Comparison of ENCODE assay signal across 8 mouse cellular contexts in genomic region chr19:8713997-8714652, GRCm38 (mm10). TPM values are rescaled to one million over a fixed set of nuclear protein-coding genes. Genes with fewer than 3 reads are reported as not detected.
DNase-seq lines count a peak whose midpoint lies in the region; ATAC-seq lines count a peak whose summit lies in the region.

No protein-coding gene starts in this region.

- H3K27me3 ChIP-seq in heart, embryonic 14.5 days (ENCODE audit: control insufficient read depth, insufficient read depth, low read length) = no peaks in the 10 kb centered on the region
- H3K27me3 ChIP-seq in hindbrain, embryonic 12.5 days = no peaks in the 10 kb centered on the region
- no peaks in the 10 kb centered on the region for H3K27me3 ChIP-seq in midbrain, embryonic 11.5 days (ENCODE audit: control insufficient read depth, insufficient read depth, low read length)

- peak overlapping the region; percentile 91 for H3K9ac ChIP-seq in heart, embryonic 14.5 days (ENCODE audit: low read length)
- peak overlapping the region; percentile 86 for H3K9ac ChIP-seq in hindbrain, embryonic 12.5 days
- H3K9ac ChIP-seq in midbrain, embryonic 11.5 days (ENCODE audit: low read length) = peak overlapping the region; percentile 93

- peak overlapping the region; percentile 81 for H3K4me2 ChIP-seq in heart, embryonic 14.5 days (ENCODE audit: low read length)
- H3K4me2 ChIP-seq in hindbrain, embryonic 12.5 days (replicated peaks) = peak overlapping the region; percentile 54
- H3K4me2 ChIP-seq in midbrain, embryonic 11.5 days = peak overlapping the region; percentile 73

- H3K9me3 ChIP-seq in heart, embryonic 14.5 days (ENCODE audit: control insufficient read depth, low read length) = no peaks in the 10 kb centered on the region
- no peaks in the 10 kb centered on the region for H3K9me3 ChIP-seq in hindbrain, embryonic 12.5 days (replicated peaks)
- no peaks in the 10 kb centered on the region for H3K9me3 ChIP-seq in midbrain, embryonic 11.5 days (ENCODE audit: control insufficient read depth, low read length)

- peak overlapping the region; percentile 89 to 96 for H3K27ac ChIP-seq in heart, embryonic 14.5 days (replicated peaks in 1 of 2; ENCODE audit: control insufficient read depth in 1 of 2, insufficient read depth in 1 of 2, low read depth in 2 of 2, low read length in 2 of 2)
- H3K27ac ChIP-seq in hindbrain, embryonic 12.5 days = peak overlapping the region; percentile 90
- peak overlapping the region; percentile 77 for H3K27ac ChIP-seq in midbrain, embryonic 11.5 days (ENCODE audit: low read depth, low read length)

- H3K36me3 ChIP-seq in heart, embryonic 14.5 days (ENCODE audit: control insufficient read depth, insufficient read depth, low read length) = peaks cover 34% of the 10 kb centered on the region
- H3K36me3 ChIP-seq in hindbrain, embryonic 12.5 days = peaks cover 21% of the 10 kb centered on the region
- peaks cover 10% of the 10 kb centered on the region; the same call in 1 of the 2 replicates for H3K36me3 ChIP-seq in midbrain, embryonic 11.5 days (ENCODE audit: control insufficient read depth, insufficient read depth, low read length)

- ATAC-seq in heart, embryonic 14.5 days (ENCODE audit: insufficient number of reproducible peaks, insufficient read depth, low FRiP score, low read depth) = no peak
- ATAC-seq in hindbrain, embryonic 12.5 days (ENCODE audit: low FRiP score) = peak; percentile 23
- ATAC-seq in midbrain, embryonic 11.5 days (ENCODE audit: low FRiP score) = peak; percentile 31

- DNase-seq in heart, adult 8-10 months (ENCODE audit: low spot score) = no peak
- DNase-seq in MEL-GATA-1-ER (ENCODE audit: extremely low read depth, low read depth) = peak; percentile 75
- no peak for DNase-seq in midbrain, embryonic 11.5 days (ENCODE audit: low spot score, missing footprints)
- DNase-seq in spleen, postnatal 4 days (ENCODE audit: low spot score in 2 of 2) = no peak
- DNase-seq in right cerebral cortex, postnatal 25 days = no peak
- DNase-seq in frontal cortex, postnatal 25 days (ENCODE audit: low spot score in 2 of 2) = no peak

- 8% methylated on average over 13 of the region's 13 CpGs for WGBS in heart, embryonic 14.5 days
- WGBS in hindbrain, embryonic 12.5 days = 9% methylated on average over 13 of the region's 13 CpGs
- WGBS in midbrain, embryonic 11.5 days = 7% methylated on average over 13 of the region's 13 CpGs

- H3K4me1 ChIP-seq in heart, embryonic 14.5 days (ENCODE audit: control insufficient read depth in 2 of 2, insufficient read depth in 2 of 2, low read length in 2 of 2) = peaks cover 7 to 32% of the 10 kb centered on the region in 2 experiments
- H3K4me1 ChIP-seq in hindbrain, embryonic 12.5 days = peaks cover 30% of the 10 kb centered on the region
- peaks cover 16% of the 10 kb centered on the region for H3K4me1 ChIP-seq in midbrain, embryonic 11.5 days (ENCODE audit: control insufficient read depth, insufficient read depth, low read length)

- H3K4me3 ChIP-seq in heart, embryonic 14.5 days (ENCODE audit: control insufficient read depth in 1 of 2, insufficient read depth in 1 of 2, low read depth in 1 of 2, low read length in 2 of 2) = peak overlapping the region; percentile 78 to 89
- H3K4me3 ChIP-seq in hindbrain, embryonic 12.5 days = peak overlapping the region; percentile 79
- peak overlapping the region; percentile 91 for H3K4me3 ChIP-seq in midbrain, embryonic 11.5 days (ENCODE audit: low read depth, low read length)

RNA-seq across cellular contexts. Expression of gene Slc3a2, which starts 9.0 kb away (rescaled TPM):
- 62.2 and 65.7 TPM in 2 replicates for polyA plus RNA-seq in heart, embryonic 14.5 days (2014; fragmentation: Nextera tagmentation; extraction: Ambion mirVana)
- 10 to 100 TPM; 39.5 to 43.6 (median 41.9) TPM for total RNA-seq in heart, adult 8-10 months (2022)
- polyA plus RNA-seq in hindbrain, embryonic 12.5 days (2016; fragmentation: Nextera tagmentation; extraction: Ambion mirVana) = 126 and 127 TPM in 2 replicates
- 139 and 142 TPM in 2 replicates for polyA plus RNA-seq in midbrain, embryonic 11.5 days (2014; fragmentation: Nextera tagmentation; extraction: Ambion mirVana)

RNA-seq across cellular contexts. Expression of gene Wdr74, which starts 21.5 kb away (rescaled TPM):
- polyA plus RNA-seq in heart, embryonic 14.5 days (2014; fragmentation: Nextera tagmentation; extraction: Ambion mirVana) = 49.7 and 50.5 TPM in 2 replicates
- total RNA-seq in heart, adult 8-10 months (2022) = 10 to 100 TPM; 16.1 to 19.6 (median 17.5) TPM
- 72.6 and 73.3 TPM in 2 replicates for polyA plus RNA-seq in hindbrain, embryonic 12.5 days (2016; fragmentation: Nextera tagmentation; extraction: Ambion mirVana)
- 74.2 and 83.7 TPM in 2 replicates for polyA plus RNA-seq in midbrain, embryonic 11.5 days (2014; fragmentation: Nextera tagmentation; extraction: Ambion mirVana)

RNA-seq across cellular contexts. Expression of gene 1700092M07Rik, which starts 26.4 kb away (rescaled TPM):
- polyA plus RNA-seq in heart, embryonic 14.5 days (2014; fragmentation: Nextera tagmentation; extraction: Ambion mirVana) = 1.2 TPM in 1 of 2 replicates, not detected in the other
- total RNA-seq in heart, adult 8-10 months (2022) = not detected
- polyA plus RNA-seq in hindbrain, embryonic 12.5 days (2016; fragmentation: Nextera tagmentation; extraction: Ambion mirVana) = 2.4 and 4.5 TPM in 2 replicates
- 1.5 and 2.7 TPM in 2 replicates for polyA plus RNA-seq in midbrain, embryonic 11.5 days (2014; fragmentation: Nextera tagmentation; extraction: Ambion mirVana)

RNA-seq across cellular contexts. Expression of gene Stx5a, which starts 27.1 kb away (rescaled TPM):
- polyA plus RNA-seq in heart, embryonic 14.5 days (2014; fragmentation: Nextera tagmentation; extraction: Ambion mirVana) = 81.4 and 83.5 TPM in 2 replicates
- total RNA-seq in heart, adult 8-10 months (2022) = 10 to 100 TPM; 20.9 to 27.3 (median 25.4) TPM
- polyA plus RNA-seq in hindbrain, embryonic 12.5 days (2016; fragmentation: Nextera tagmentation; extraction: Ambion mirVana) = 128 and 132 TPM in 2 replicates
- 85.6 and 94.7 TPM in 2 replicates for polyA plus RNA-seq in midbrain, embryonic 11.5 days (2014; fragmentation: Nextera tagmentation; extraction: Ambion mirVana)

RNA-seq across cellular contexts. Expression of gene Nxf1, which starts 42.7 kb away (rescaled TPM):
- polyA plus RNA-seq in heart, embryonic 14.5 days (2014; fragmentation: Nextera tagmentation; extraction: Ambion mirVana) = 101 and 105 TPM in 2 replicates
- total RNA-seq in heart, adult 8-10 months (2022) = 10 to 100 TPM; 30.3 to 42.0 (median 33.7) TPM
- polyA plus RNA-seq in hindbrain, embryonic 12.5 days (2016; fragmentation: Nextera tagmentation; extraction: Ambion mirVana) = 190 and 196 TPM in 2 replicates
- 209 and 235 TPM in 2 replicates for polyA plus RNA-seq in midbrain, embryonic 11.5 days (2014; fragmentation: Nextera tagmentation; extraction: Ambion mirVana)
